ENCODE assay signal across 12 mouse cellular contexts in genomic region chr16:43701765-43702504, GRCm38 (mm10). TPM values are rescaled to one million over a fixed set of nuclear protein-coding genes. Genes with fewer than 3 reads are reported as not detected.
DNase-seq lines count a peak whose midpoint lies in the region; ATAC-seq lines count a peak whose summit lies in the region.
"Had no signal": no experiment of that assay in that cellular context is flagged by ENCODE, and none has a peak within 500 bp of the region (broad histone marks: within the 10 kb centered on the region; RNA-seq: fewer than 3 reads in every experiment).

No protein-coding gene starts in this region.

- H3K9me3 ChIP-seq in midbrain, embryonic 15.5 days: no peaks in the 10 kb centered on the region
- H3K9me3 ChIP-seq in midbrain, embryonic 10.5 days (replicated peaks): no peaks in the 10 kb centered on the region
- H3K9me3 ChIP-seq in neural tube, embryonic 15.5 days (replicated peaks): no peaks in the 10 kb centered on the region
- H3K9me3 ChIP-seq: limb, embryonic 13.5 days; stomach, embryonic 15.5 days had no signal

- 0 out of 2 replicates have a peak, but pooled peaks have one; percentile 14 for ATAC-seq in midbrain, embryonic 15.5 days (replicated peaks)
- peak; percentile 73 for ATAC-seq in neural tube, embryonic 15.5 days (ENCODE audit: low FRiP score)

- H3K27ac ChIP-seq in midbrain, embryonic 15.5 days: no peak overlapping the region
- no peak overlapping the region for H3K27ac ChIP-seq in midbrain, embryonic 10.5 days (replicated peaks)
- H3K27ac ChIP-seq in neural tube, embryonic 15.5 days (replicated peaks): peak overlapping the region; percentile 20; the same call in 1 of the 2 replicates
- H3K27ac ChIP-seq: limb, embryonic 13.5 days; stomach, embryonic 15.5 days had no signal

- no peak overlapping the region for H3K4me3 ChIP-seq in midbrain, embryonic 15.5 days
- H3K4me3 ChIP-seq in midbrain, embryonic 10.5 days: no peak overlapping the region
- no peak overlapping the region for H3K4me3 ChIP-seq in neural tube, embryonic 15.5 days (replicated peaks)
- H3K4me3 ChIP-seq: limb, embryonic 13.5 days; stomach, embryonic 15.5 days had no signal

- WGBS in midbrain, embryonic 15.5 days: 78% methylated on average over 14 of the region's 14 CpGs
- WGBS in midbrain, embryonic 10.5 days: 82% methylated on average over 14 of the region's 14 CpGs
- WGBS in neural tube, embryonic 15.5 days: 55% methylated on average over 14 of the region's 14 CpGs

- no peaks in the 10 kb centered on the region for H3K36me3 ChIP-seq in midbrain, embryonic 15.5 days (replicated peaks)
- no peaks in the 10 kb centered on the region for H3K36me3 ChIP-seq in midbrain, embryonic 10.5 days
- H3K36me3 ChIP-seq in neural tube, embryonic 15.5 days: no peaks in the 10 kb centered on the region
- H3K36me3 ChIP-seq: limb, embryonic 13.5 days; stomach, embryonic 15.5 days had no signal

- no peak for DNase-seq in midbrain, embryonic 10.5 days (ENCODE audit: low spot score)
- DNase-seq in embryo, embryonic 9.5 days (ENCODE audit: extremely low spot score): peak; percentile 20
- DNase-seq in heart, postnatal 36 days: peak; percentile 36 to 42
- DNase-seq in layer of hippocampus, postnatal 36 days: no peak
- no peak for DNase-seq in left cerebral cortex, postnatal 25 days (ENCODE audit: low spot score in 2 of 2)
- no peak for DNase-seq in cerebellum, postnatal 14 days

- no peak overlapping the region for H3K4me2 ChIP-seq in midbrain, embryonic 15.5 days
- H3K4me2 ChIP-seq in neural tube, embryonic 15.5 days: no peak overlapping the region
- H3K4me2 ChIP-seq: limb, embryonic 13.5 days; stomach, embryonic 15.5 days had no signal

- no peaks in the 10 kb centered on the region for H3K4me1 ChIP-seq in midbrain, embryonic 15.5 days
- no peaks in the 10 kb centered on the region; the same call in 1 of the 2 replicates for H3K4me1 ChIP-seq in midbrain, embryonic 10.5 days
- no peaks in the 10 kb centered on the region for H3K4me1 ChIP-seq in neural tube, embryonic 15.5 days
- H3K4me1 ChIP-seq: stomach, embryonic 15.5 days had no signal

- no peaks in the 10 kb centered on the region for H3K27me3 ChIP-seq in midbrain, embryonic 15.5 days (replicated peaks)
- no peaks in the 10 kb centered on the region for H3K27me3 ChIP-seq in midbrain, embryonic 10.5 days (ENCODE audit: low read depth, poor library complexity, severe bottlenecking)
- no peaks in the 10 kb centered on the region for H3K27me3 ChIP-seq in neural tube, embryonic 15.5 days (replicated peaks)
- H3K27me3 ChIP-seq: limb, embryonic 13.5 days; stomach, embryonic 15.5 days had no signal

- intact Hi-C loops in heart, postnatal 36 days (cut with DNase I): loop anchor here (5.0 kb wide), 1 partner anchor 100 kb away; no protein-coding TSS in a partner anchor
- intact Hi-C loops in left cerebral cortex, postnatal 25 days (cut with DNase I): no loop called here

- no peak overlapping the region for H3K9ac ChIP-seq in midbrain, embryonic 15.5 days
- no peak overlapping the region for H3K9ac ChIP-seq in neural tube, embryonic 15.5 days (replicated peaks)
- H3K9ac ChIP-seq: limb, embryonic 13.5 days; stomach, embryonic 15.5 days had no signal

RNA-seq across cellular contexts. Expression of gene Tigit, which starts 38.0 kb away (rescaled TPM):
- polyA plus RNA-seq in midbrain, embryonic 15.5 days (2015; fragmentation: Nextera tagmentation; extraction: Ambion mirVana): not detected in 2 replicates
- polyA plus RNA-seq in midbrain, embryonic 10.5 days (2016; fragmentation: Nextera tagmentation; extraction: Ambion mirVana): not detected in 2 replicates
- total RNA-seq in heart, postnatal 36 days (2021): not detected
- polyA plus RNA-seq in neural tube, embryonic 15.5 days (2015; fragmentation: Nextera tagmentation; extraction: Ambion mirVana): not detected in 2 replicates
- total RNA-seq in layer of hippocampus, postnatal 36 days (2021): not detected
- not detected for total RNA-seq in left cerebral cortex, postnatal 25 days (2021)
- total RNA-seq: common myeloid progenitor, adult 5-6 weeks; gastrocnemius, postnatal 4 days had no signal
- polyA plus RNA-seq: limb, embryonic 13.5 days; stomach, embryonic 15.5 days had no signal

RNA-seq across cellular contexts. Expression of gene Drd3, which starts 51.9 kb away (rescaled TPM):
- not detected in 2 replicates for polyA plus RNA-seq in midbrain, embryonic 15.5 days (2015; fragmentation: Nextera tagmentation; extraction: Ambion mirVana)
- polyA plus RNA-seq in midbrain, embryonic 10.5 days (2016; fragmentation: Nextera tagmentation; extraction: Ambion mirVana): not detected in 2 replicates
- not detected for total RNA-seq in heart, postnatal 36 days (2021)
- not detected in 2 replicates for polyA plus RNA-seq in neural tube, embryonic 15.5 days (2015; fragmentation: Nextera tagmentation; extraction: Ambion mirVana)
- total RNA-seq in layer of hippocampus, postnatal 36 days (2021): under 1 TPM; 0.32 to 0.35 TPM
- 1 to 10 TPM in 1 of 2 experiments, not detected in 1; 3.2 TPM for total RNA-seq in left cerebral cortex, postnatal 25 days (2021)
- total RNA-seq: common myeloid progenitor, adult 5-6 weeks; gastrocnemius, postnatal 4 days had no signal
- polyA plus RNA-seq: limb, embryonic 13.5 days had no signal

Comparison
In these comparisons a context has a peak if more than half of its experiments do, and no peak if none do; other contexts are left out.
1. DNase-seq: peak in embryo, embryonic 9.5 days (single experiment) and heart, postnatal 36 days (2 of 2); none in midbrain, embryonic 10.5 days (single experiment), layer of hippocampus, postnatal 36 days (0 of 2), left cerebral cortex, postnatal 25 days (0 of 2) and cerebellum, postnatal 14 days (0 of 2).